51 mouse cellular contexts compared by ENCODE assay signal in the genomic region with DNA sequence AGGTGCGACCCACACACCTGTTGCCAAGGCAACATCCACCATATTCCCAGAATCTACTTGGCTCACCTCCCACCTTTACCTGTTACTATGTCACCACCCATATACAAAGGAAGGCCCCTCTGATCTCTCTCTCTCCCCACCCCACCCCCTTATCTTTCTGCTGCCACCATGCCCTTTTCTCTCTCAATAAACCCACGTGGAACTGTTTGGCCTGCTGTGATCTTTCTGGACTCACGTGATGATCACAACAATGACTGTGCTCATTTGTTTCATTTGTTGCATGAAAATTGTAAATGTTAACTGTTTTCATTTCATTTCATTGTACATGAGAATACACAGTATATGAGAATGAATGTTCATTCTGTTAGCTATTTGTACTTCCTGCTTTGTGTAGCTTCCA. TPM values are rescaled to one million over a fixed set of nuclear protein-coding genes. Genes with fewer than 3 reads are reported as not detected.
"Had no signal": no experiment of that assay in that cellular context is flagged by ENCODE, and none has a peak within 500 bp of the region (broad histone marks: within the 10 kb centered on the region; RNA-seq: fewer than 3 reads in every experiment).

No protein-coding gene starts in this region.

- H3K9ac ChIP-seq: heart, embryonic 12.5 days; heart, embryonic 13.5 days; heart, embryonic 15.5 days; hindbrain, embryonic 12.5 days; hindbrain, embryonic 13.5 days; hindbrain, embryonic 14.5 days; hindbrain, embryonic 15.5 days; intestine, embryonic 15.5 days; kidney, embryonic 15.5 days had no signal

- H3K36me3 ChIP-seq: heart, embryonic 12.5 days; heart, embryonic 13.5 days; heart, embryonic 15.5 days; hindbrain, embryonic 10.5 days; hindbrain, embryonic 12.5 days; hindbrain, embryonic 13.5 days; hindbrain, embryonic 15.5 days; intestine, embryonic 15.5 days; kidney, embryonic 15.5 days had no signal

- H3K4me3 ChIP-seq: heart, embryonic 12.5 days; hindbrain, embryonic 10.5 days; hindbrain, embryonic 12.5 days; hindbrain, embryonic 13.5 days; hindbrain, embryonic 15.5 days; intestine, embryonic 15.5 days; kidney, embryonic 15.5 days; layer of hippocampus, adult 2 months; left cerebral cortex, adult 2 months had no signal

- H3K27me3 ChIP-seq: heart, embryonic 12.5 days; heart, embryonic 13.5 days; heart, embryonic 15.5 days; hindbrain, embryonic 12.5 days; hindbrain, embryonic 13.5 days; hindbrain, embryonic 15.5 days; intestine, embryonic 15.5 days; kidney, embryonic 15.5 days had no signal

- H3K27ac ChIP-seq: heart, embryonic 13.5 days; heart, embryonic 15.5 days; hindbrain, embryonic 10.5 days; hindbrain, embryonic 12.5 days; hindbrain, embryonic 13.5 days; hindbrain, embryonic 14.5 days; hindbrain, embryonic 15.5 days; hindbrain, postnatal 0 days; intestine, embryonic 15.5 days; kidney, embryonic 15.5 days; kidney, postnatal 0 days; layer of hippocampus, adult 2 months; left cerebral cortex, adult 2 months had no signal

- H3K4me2 ChIP-seq: heart, embryonic 11.5 days; hindbrain, embryonic 12.5 days; hindbrain, embryonic 13.5 days; hindbrain, embryonic 14.5 days; hindbrain, embryonic 15.5 days; intestine, embryonic 15.5 days; kidney, embryonic 15.5 days had no signal

- DNase-seq: heart, postnatal 10 days; heart, postnatal 14 days; heart, postnatal 36 days; heart, postnatal 4 days; kidney, adult 11 months; kidney, adult 18-20 months; kidney, adult 2 months; kidney, adult 8-10 months; kidney, adult 9 months; kidney, postnatal 10 days; kidney, postnatal 14 days; kidney, postnatal 25 days; kidney, postnatal 36 days; kidney, postnatal 4 days; layer of hippocampus, adult 9-11 months; layer of hippocampus, postnatal 36 days had no signal

- H3K4me1 ChIP-seq: heart, embryonic 15.5 days; intestine, embryonic 15.5 days had no signal

- H3K9me3 ChIP-seq: heart, embryonic 12.5 days; heart, embryonic 13.5 days; heart, embryonic 15.5 days; hindbrain, embryonic 10.5 days; hindbrain, embryonic 12.5 days; hindbrain, embryonic 13.5 days; hindbrain, embryonic 15.5 days; intestine, embryonic 15.5 days; kidney, embryonic 15.5 days had no signal

- ATAC-seq: hindbrain, embryonic 16.5 days; hindbrain, postnatal 0 days; inflammation-experienced regulatory T-cells, adult 6 months; intestine, embryonic 16.5 days; intestine, postnatal 0 days had no signal

RNA-seq across cellular contexts. Expression of gene Hnmt, which starts 1.3 kb away (rescaled TPM):
- polyA plus RNA-seq: inflammation-experienced regulatory T-cells, adult 6 months had no signal

RNA-seq across cellular contexts. Expression of gene Tbpl2, which starts 45.9 kb away (rescaled TPM):
- total RNA-seq: heart, postnatal 10 days; heart, postnatal 14 days; heart, postnatal 25 days; heart, postnatal 36 days; heart, postnatal 4 days; hematopoietic stem cell, adult 5-6 weeks; hindbrain, postnatal 0 days; layer of hippocampus, adult 18-20 months; layer of hippocampus, adult 2 months; layer of hippocampus, adult 8-10 months; layer of hippocampus, postnatal 10 days; layer of hippocampus, postnatal 14 days; layer of hippocampus, postnatal 25 days; layer of hippocampus, postnatal 36 days; left cerebral cortex, adult 18-20 months; left cerebral cortex, adult 2 months had no signal
- polyA plus RNA-seq: heart, embryonic 11.5 days; heart, embryonic 12.5 days; heart, embryonic 13.5 days; heart, embryonic 14.5 days; heart, embryonic 15.5 days; heart, embryonic 16.5 days; heart, postnatal 0 days; hindbrain, embryonic 10.5 days; hindbrain, embryonic 11.5 days; hindbrain, embryonic 12.5 days; hindbrain, embryonic 13.5 days; hindbrain, embryonic 14.5 days; hindbrain, embryonic 15.5 days; hindbrain, embryonic 16.5 days; hindbrain, postnatal 0 days; inflammation-experienced regulatory T-cells, adult 6 months; intestine, embryonic 14.5 days; intestine, embryonic 15.5 days; intestine, embryonic 16.5 days; intestine, postnatal 0 days; kidney, embryonic 14.5 days; kidney, embryonic 15.5 days; kidney, embryonic 16.5 days; kidney, postnatal 0 days; large intestine, adult 2 months had no signal
